Comparison of ENCODE assay signal across 17 mouse cellular contexts in genomic region chr1:95308324-95308723, GRCm38 (mm10).
"Had no signal": no experiment of that assay in that cellular context is flagged by ENCODE, and none has a peak within 500 bp of the region (broad histone marks: within the 10 kb centered on the region; RNA-seq: fewer than 3 reads in every experiment).

No protein-coding gene starts in this region.

- H3K4me2 ChIP-seq: liver, embryonic 13.5 days; midbrain, embryonic 11.5 days had no signal

- DNase-seq: kidney, adult 2 months; kidney, postnatal 25 days; liver, embryonic 13.5 days; lung, adult 2 months; lung, postnatal 14 days; lung, postnatal 4 days; midbrain, embryonic 14.5 days; right cerebral cortex, adult 18-20 months; right cerebral cortex, postnatal 14 days; right cerebral cortex, postnatal 4 days; thymus, adult 2 months; thymus, postnatal 25 days had no signal

- H3K36me3 ChIP-seq: liver, embryonic 13.5 days had no signal

- H3K4me1 ChIP-seq: liver, embryonic 13.5 days had no signal

- H3K9ac ChIP-seq: liver, embryonic 13.5 days had no signal

- H3K27me3 ChIP-seq: liver, embryonic 13.5 days had no signal

- H3K27ac ChIP-seq: kidney, postnatal 0 days; layer of hippocampus, adult 2 months; liver, embryonic 13.5 days; stomach, postnatal 0 days had no signal

- H3K9me3 ChIP-seq: liver, embryonic 13.5 days had no signal

- ATAC-seq: intestine, postnatal 0 days had no signal

- H3K4me3 ChIP-seq: layer of hippocampus, adult 2 months; liver, embryonic 13.5 days had no signal
